Mouse (Mus musculus) embryo, embryonic 10 days (tissue): ENCODE data around the gene Aamp.

Source experiments
- DNase-seq: peaks from one replicate; pipeline ENCODE4 v3.0.0-alpha.2; 2015; ENCODE audit warnings: low spot score

Aamp gene

DNA sequence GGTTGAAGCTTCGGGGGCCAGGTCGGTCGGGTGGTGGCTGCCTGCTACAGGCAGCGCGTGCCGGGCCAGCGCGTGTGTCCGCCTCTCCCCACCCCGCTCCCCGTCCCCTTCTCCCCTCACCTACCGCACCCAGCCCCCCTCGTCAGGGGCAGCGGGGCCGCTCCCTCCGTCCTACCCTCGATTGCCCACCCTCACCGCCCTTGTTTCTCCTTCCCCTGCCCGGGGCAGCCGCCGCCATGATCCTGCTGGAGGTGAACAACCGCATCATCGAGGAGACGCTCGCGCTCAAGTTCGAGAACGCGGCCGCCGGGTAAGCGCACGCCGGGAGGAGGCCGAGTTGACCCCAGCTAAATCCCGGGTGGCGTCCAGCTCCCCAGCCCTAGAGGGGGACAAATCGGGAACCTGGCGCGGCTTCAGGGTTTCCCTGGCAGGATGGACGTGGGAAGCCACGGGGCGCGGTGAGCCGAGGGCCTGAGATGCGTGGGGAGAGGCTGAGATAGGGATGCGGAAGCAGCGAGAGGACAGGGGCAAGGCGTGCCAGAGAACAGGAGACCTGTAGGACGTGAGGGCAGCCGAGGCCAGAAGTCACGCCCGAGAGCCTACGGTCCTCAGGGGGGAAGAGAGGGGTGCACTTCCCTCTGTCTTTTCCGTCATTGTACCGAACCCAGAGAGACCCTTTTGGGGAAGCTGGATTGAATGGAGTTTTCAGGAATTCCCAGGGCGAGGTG is 47.8 kb downstream of the Aamp start:
- peak; percentile 49 for DNase-seq

GRCm38 (mm10) chr1:74235938-74236589 is 48.5 kb downstream of the Aamp start, which contains the start of gene Arpc2:
Gene Arpc2 (plus strand): TSS chr1:74236084.
- DNase-seq: peak; percentile 97

- DNase-seq: no peak
Measured at GRCm38 (mm10) chr1:74230992-74231391, 53.5 kb downstream of the Aamp start.

- DNase-seq: no peak
Measured at GRCm38 (mm10) chr1:74229942-74230341, 54.6 kb downstream of the Aamp start.
